Mouse (Mus musculus) frontal cortex, postnatal 36 days (tissue): Measurements from ENCODE around the gene Cdh13.

Experiments used
- DNase-seq, 2 experiments: peaks; one replicate each; pipeline ENCODE4 v3.0.0; 2022; ENCODE audit warnings: low spot score in 2 of 2

Cdh13 gene

DNA sequence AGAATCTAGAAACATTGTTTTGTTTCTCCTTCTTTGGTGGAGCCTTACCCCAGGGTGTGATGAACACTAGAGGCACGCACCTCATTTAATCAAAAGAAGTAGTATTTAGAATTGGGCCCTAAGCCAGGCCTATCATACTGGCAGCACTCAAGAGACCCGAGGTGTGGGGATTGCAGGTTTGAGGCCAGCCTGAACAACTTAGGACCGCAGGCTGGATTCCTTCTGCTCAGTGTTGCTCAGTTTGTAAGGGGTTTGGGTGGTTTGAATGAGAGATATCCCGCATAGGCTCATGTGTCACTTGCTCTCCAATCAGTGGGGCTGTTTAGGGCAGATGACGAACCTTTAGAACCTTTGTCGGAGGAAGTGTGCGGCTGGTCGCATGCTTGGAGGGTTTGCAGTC lies 96.5 kb downstream of the Cdh13 start:
- no peak for DNase-seq

DNA sequence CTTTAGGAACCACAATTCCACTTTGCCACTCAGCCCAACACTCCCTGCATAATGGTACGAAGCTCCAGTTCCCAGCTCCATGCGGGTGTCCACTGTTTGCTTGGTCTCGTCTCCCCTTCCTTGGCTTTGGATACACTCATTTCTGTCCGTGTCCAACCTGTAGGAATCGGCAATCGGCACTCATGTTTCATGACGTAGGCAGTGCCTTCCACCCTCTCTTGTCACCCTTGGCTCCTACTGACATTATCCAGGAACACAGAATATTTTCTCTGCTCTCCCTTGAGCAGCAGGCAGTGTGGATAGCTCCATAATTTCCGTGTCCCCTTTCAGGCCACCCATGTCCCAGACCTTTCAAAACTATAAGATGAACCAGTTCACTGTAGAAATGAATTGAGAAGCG lies 97.2 kb downstream of the Cdh13 start:
- DNase-seq, result no peak

- DNase-seq, result no peak
Observed at GRCm38 (mm10) chr8:118381641-118382040, 98.1 kb downstream of the Cdh13 start.

DNA sequence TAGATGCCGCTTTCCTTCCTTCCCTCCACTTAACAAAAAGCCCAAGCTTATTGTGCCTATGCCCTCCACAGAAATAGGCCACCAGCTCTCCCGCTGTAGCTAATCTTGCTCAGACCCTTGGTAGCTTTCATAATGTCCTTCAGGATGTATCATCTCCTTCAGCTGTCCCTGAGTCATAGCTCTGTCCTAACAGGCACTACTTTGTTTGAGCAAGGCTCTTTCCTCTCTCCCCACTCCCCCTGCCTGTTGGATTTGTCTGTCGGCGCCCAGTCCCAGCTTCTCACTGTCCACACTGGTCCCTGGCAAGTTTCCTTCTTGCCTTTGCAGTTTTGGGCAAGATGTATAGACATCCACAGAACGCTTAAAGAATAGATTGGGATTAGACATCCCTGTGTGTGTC lies 100.8 kb downstream of the Cdh13 start:
- DNase-seq, result no peak

- DNase-seq, result no peak
Observed at GRCm38 (mm10) chr8:118389456-118389855, 105.9 kb downstream of the Cdh13 start.

DNA sequence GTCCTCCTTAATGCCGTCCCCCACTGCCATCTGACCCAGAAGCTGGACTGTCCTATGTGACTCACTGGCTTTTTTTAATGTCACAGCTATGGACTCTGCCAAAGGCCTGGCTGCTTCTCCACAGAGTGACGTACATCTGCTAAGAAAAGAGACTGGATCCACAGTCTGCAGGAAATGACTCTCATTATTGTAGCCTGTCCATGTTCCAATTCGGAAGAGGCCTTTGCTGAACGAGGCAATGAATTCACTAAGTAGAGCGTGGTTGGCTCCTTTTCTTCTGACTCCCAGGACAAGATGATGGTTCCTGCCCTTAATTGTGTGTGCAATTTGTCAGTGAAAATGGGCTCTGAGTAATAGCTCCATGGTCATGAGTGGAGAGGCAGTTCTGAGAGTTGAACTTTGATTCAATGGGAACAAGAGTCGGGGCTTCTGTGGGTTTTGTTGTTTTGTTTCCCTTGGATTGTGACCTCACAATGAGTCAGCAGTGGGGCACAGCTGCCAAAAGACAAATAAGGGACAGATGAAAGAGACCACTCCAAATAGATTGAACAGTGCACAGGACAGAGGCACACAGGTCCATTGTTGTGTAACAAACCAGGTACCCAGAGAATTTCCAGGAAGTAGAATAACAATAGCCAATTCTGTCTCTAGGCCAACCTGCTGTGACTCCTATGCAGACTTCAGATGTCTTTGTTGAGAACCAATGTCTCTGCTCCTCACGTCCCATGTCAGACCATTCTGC lies 110.5 kb downstream of the Cdh13 start:
- DNase-seq, result no peak

DNA sequence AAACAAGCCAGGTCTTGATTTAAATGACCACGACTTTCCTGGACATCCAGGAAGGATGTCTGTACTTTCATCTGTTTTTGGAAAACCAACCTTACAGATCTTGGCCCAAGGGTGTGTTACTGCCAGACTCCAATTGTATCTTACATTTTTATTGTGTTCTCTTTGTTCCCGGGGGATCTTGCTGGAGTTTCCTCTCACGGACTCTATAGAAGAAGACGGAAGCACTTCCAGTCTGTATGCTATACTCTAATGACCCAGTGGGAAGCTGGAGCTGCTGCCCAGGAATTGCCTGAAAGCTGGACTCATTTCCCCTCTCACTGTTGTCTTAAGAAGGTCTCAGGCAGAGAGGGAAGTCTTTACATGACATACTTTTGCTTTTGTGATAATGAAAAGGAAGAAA lies 111.6 kb downstream of the Cdh13 start:
- no peak for DNase-seq

GRCm38 (mm10) chr8:118404836-118405235 lies 121.3 kb downstream of the Cdh13 start:
- DNase-seq, result no peak

GRCm38 (mm10) chr8:118407322-118407721 lies 123.8 kb downstream of the Cdh13 start:
- no peak for DNase-seq

- no peak for DNase-seq
Observed at GRCm38 (mm10) chr8:118409396-118409795, 125.9 kb downstream of the Cdh13 start.

DNA sequence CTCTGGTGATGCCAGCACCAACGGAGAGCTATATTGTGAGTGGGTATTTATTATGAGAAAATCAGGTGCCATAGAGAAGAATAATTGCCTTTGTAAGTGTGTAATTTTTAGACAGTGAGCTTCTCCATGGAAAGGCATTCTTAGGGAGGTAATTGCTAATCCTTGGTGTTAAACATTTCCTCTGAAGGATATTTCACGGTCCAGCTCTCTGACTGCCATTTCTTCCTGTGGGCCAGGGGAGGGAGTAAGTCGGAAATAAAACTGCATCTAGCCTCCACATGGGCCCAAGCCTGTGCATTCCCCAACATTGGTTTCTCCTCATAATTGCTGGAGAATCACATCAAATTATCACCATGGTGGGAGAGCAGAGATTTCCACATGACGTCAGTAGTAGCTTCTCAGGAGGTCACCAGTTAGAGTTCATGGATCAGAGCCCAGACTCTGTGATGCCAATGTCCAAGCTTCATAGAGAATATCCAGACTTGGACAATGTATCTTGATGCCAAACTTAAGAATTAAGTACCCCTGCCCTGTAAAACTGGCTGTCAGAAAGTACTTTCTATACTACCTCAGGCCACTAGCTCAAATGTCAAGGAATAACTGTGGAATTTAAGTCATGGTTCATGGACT lies 126.9 kb downstream of the Cdh13 start:
- no peak for DNase-seq

GRCm38 (mm10) chr8:118415672-118416071 lies 132.1 kb downstream of the Cdh13 start:
- no peak for DNase-seq

DNA sequence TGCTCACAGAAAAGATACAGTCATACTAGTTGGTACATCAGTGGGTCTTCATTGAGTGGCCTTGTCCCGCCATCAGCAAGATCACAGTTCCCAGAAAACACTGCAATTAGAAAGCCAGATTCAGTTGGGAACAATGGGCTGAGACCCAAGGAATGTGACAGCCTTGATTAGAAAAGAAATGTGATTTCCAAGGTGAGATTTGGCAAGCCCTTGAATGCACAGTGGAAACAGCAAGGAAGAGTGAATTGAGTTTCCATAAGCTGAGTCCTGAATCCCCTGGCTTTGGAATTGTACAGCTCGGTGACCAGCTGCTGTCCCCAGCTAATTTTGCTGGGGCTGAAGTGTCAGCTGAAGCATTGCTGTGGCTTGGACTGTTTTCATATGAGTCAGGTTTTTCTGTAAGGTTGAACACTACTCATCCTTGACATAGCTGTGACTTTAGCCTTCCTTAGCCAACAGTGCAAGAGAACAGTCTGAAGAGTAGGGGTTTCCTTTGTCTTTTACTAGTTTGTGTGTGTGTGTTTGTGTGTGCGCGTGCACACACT lies 133.3 kb downstream of the Cdh13 start:
- no peak for DNase-seq

- no peak for DNase-seq
Observed at GRCm38 (mm10) chr8:118422624-118423023, 139.1 kb downstream of the Cdh13 start.

DNA sequence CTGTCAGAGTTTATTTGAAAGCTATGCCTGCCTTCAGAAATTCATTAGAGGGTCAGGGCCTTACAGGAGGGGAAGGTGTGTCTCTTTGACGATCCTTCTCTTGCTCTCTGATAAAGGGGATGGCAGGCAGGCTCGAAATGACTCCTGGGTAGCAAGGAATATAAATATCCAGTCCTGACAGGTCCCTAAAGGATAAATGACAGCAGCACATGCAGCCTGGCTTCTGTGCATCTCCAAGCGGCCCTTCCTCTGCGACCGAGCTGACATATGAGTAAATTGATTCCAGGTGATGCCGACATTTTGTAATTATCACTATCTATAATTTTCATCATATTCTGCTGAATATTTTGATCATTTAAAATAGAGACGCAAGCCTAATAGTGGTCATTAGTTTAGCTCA lies 145.4 kb downstream of the Cdh13 start:
- no peak for DNase-seq

DNA sequence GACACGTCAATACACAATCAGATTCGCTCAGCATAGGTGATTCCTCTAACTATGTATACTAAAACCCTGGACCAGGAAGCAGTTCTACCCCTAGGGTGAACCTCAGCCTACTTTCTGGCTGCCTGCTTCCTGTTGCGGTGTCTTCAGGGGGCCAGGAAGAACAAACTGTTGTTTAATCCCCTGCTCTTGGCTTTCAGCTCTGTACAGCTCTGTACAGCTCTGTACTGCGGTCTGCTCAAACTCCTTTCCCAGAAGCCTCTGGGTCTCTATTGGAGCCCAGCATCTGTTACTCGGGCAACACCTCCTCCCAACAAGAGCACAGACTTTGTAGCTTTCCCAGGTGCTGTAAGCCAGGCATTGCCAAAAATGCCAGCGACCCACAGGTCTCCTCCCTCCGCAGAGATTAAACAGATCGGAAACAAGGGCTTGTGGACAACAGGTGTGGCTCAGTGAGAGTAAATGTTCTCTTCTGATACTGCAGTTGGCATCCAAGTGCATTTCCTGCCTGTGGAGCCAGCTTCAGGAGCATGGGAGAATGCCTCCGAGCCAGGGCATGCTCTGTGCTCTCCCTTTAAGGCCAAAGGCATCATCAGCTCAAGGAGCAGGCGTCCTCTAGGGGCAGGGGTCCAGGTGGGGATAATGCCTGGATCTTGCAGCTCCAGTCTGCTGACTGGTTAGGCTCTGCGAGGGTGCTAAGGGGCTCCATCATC lies 148.4 kb downstream of the Cdh13 start:
- DNase-seq, result no peak

GRCm38 (mm10) chr8:118433553-118434180 lies 150.1 kb downstream of the Cdh13 start:
- no peak for DNase-seq

DNA sequence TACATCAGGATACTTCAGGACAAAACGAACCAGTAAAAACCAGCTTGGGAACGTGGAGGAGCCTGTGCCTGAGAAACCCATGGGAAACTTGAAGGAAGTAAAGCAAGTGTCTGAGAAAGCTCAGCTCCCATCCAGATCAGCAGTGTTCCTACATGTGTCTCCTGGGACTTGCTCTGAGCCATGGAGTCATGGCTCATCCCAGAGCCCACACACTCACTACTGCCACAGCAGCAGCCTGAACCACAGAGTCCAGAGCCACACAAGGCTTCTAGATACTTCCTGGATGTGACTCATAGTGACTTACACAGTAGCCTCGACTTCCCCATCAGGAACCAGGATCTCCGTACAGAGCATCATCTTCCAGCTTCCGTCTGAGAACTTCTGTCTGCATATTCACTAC lies 153.2 kb downstream of the Cdh13 start:
- DNase-seq, result no peak

DNA sequence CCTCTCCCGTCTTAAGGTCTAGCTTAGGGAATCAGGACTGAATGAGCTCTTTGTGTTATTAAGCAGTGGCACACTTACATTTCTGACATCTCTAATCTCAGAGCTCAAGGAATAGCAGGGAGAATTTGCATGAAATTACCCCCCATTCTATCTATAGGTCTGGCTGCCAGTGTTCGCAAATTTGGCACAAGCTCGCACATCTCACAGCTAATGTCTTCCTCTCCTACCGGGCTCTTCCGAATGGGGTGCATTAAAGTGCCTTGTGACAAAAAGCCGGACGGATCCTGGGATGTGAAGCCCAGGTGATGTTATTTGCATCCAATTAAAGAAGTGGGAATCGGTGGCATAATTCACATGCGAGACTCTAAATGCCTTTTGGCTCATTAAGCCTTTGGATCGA lies 153.6 kb downstream of the Cdh13 start:
- no peak for DNase-seq

DNA sequence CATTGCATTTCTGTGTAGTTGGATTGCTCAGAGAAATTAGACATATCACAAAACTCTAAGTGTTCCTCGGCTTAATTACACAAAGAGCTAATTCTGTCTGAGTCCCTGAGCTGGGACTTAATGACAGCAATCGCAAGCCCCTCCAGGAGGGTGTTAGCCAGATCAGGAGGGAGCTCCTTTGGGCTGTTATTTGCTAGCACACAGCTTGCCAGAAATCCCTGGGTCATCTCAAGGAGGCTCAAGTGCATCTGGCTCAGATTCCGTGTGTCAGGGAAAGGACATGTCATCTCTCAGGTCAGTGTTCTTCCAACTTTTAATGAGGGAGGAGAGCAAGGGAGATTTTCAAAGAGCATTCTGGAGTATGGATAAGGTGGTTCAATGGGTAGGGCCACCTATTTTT lies 154.3 kb downstream of the Cdh13 start:
- DNase-seq, result no peak

DNA sequence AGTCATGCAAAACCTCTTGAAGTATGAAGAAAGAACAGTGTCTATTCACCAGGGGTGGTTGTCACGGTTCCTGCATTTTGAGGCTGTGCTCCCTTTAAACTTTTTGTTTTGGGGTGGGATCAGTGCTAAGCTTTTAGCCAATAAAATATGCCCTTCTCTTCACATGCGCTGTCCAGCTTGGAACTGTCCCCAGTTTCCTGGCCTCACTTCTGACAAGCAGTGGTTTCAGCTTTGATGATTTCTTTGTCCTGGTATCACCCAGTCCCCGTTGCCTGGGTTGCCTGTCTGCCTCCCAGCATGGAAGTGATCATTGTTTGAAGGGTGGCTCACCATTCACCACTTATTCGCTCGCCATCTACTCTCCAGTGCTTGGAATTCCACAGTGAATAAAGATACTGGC lies 156.3 kb downstream of the Cdh13 start:
- DNase-seq, result no peak

DNA sequence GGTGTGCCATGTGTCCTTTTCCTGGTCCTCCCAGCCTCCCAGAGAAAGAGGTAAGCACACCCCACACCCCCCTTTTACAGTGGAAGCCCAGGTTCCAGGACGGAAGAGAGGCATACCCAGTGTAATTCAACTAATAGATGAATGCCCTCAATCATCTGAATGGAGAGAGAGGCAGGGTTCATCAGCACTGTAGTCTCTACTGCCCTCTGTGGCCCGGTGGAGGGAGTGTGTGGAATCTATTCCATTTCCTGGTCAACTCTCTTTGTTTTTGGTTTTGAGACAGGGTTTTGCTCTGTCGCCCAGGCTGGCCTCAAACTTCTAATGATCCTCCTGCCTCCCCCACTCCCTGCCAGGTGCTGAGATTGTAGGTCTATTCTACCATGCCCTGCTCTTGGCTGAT lies 159.8 kb downstream of the Cdh13 start:
- peak in 1 of 2 experiments; percentile 38 for DNase-seq
